Mouse (Mus musculus) gastrocnemius, adult 2 months (tissue): ENCODE data around the gene Izumo2. TPM values are rescaled to one million over a fixed set of nuclear protein-coding genes. Genes with fewer than 3 reads are reported as not detected.

Source experiments
- DNase-seq: peaks from one replicate; pipeline ENCODE4 v3.0.0; 2022
- H3K27ac ChIP-seq: fragments of 200-600 bp; 2 replicates; pipeline ENCODE4 v1.8.1; 2022; ENCODE audit warnings: mild to moderate bottlenecking
- H3K4me3 ChIP-seq: fragments of 200-600 bp; 2 replicates; pipeline ENCODE4 v1.8.1; 2022; ENCODE audit warnings: mild to moderate bottlenecking, moderate library complexity
- CTCF ChIP-seq: fragments of 200-600 bp; IDR thresholded peaks from 2 replicates; pipeline ENCODE4 v1.8.1; 2022; ENCODE audit warnings: antibody characterized with exemption, mild to moderate bottlenecking, moderate library complexity
- intact Hi-C: fragments of 180-260 bp; cut with DNase I; formaldehyde crosslinking; loops from one replicate; pipeline ENCODE4 v1.15.1; 2025
- total RNA-seq, 2 experiments: library from RNA; stranded (reverse); gene quantifications; 2 replicates each; pipeline ENCODE4 v1.2.3; 2021

Izumo2 gene
- total RNA-seq, 2 experiments from 2014 or later: not detected

DNA sequence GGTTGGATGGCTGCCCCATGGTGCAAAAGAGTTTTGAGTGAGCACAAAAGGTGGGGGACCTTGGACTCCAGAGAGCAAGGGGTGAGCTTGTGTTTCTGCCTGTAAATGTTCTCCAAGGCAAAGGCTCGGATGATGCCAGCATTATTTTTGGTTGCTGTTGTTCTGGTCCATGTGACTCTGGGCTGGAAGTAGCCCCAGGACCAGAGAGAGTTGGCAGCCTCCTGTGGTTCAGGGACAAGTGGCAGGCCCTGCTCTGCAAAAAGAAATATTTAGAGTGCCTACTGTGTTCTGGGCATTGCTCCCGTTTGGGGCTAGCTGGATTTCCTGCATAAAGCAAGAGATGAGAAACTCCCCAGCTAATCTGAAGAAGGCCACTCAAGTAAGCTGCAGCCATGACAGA lies 31.9 kb upstream of the Izumo2 start:
- no peak overlapping the region for H3K4me3 ChIP-seq
- intact Hi-C loops: no loop called here
- H3K27ac ChIP-seq: peak overlapping the region; percentile 65
- no peak for TF ChIP-seq CTCF
- peak; percentile 48 for DNase-seq

GRCm38 (mm10) chr7:44683656-44684055 lies 24.9 kb upstream of the Izumo2 start:
- intact Hi-C loops: no loop called here
- TF ChIP-seq CTCF: no peak
- no peak overlapping the region for H3K4me3 ChIP-seq
- DNase-seq: no peak
- peak overlapping the region; percentile 70 for H3K27ac ChIP-seq

GRCm38 (mm10) chr7:44685531-44686402 lies 22.8 kb upstream of the Izumo2 start:
- no peak overlapping the region for H3K4me3 ChIP-seq
- H3K27ac ChIP-seq: no peak overlapping the region
- intact Hi-C loops: no loop called here
- no peak for TF ChIP-seq CTCF
- DNase-seq: no peak

GRCm38 (mm10) chr7:44688890-44689289 lies 19.7 kb upstream of the Izumo2 start:
- TF ChIP-seq CTCF: peak; percentile 27; the same call in 1 of the 2 replicates
- H3K27ac ChIP-seq: no peak overlapping the region
- intact Hi-C loops: no loop called here
- no peak overlapping the region for H3K4me3 ChIP-seq
- DNase-seq: no peak

DNA sequence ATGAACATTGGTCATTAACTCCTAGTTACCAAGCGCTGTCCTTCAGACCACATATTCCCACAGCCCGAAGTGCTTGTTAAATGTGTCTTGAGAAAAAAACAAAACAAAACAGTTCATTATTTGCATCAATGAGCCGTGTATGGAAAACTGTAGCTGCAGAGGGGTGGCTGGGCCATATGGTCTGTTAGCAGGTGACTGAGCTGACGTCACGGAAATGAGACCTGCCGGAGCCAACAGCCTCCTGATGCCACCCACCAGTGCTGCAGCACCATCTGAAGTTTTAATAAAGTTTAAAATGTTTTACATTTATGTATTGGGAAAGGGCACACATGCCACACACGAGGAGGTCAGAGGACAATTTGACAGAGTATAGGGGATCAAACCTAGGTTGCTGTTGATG lies 19.2 kb upstream of the Izumo2 start:
- no peak for DNase-seq
- TF ChIP-seq CTCF: no peak
- intact Hi-C loops: no loop called here
- no peak overlapping the region for H3K4me3 ChIP-seq
- no peak overlapping the region for H3K27ac ChIP-seq

DNA sequence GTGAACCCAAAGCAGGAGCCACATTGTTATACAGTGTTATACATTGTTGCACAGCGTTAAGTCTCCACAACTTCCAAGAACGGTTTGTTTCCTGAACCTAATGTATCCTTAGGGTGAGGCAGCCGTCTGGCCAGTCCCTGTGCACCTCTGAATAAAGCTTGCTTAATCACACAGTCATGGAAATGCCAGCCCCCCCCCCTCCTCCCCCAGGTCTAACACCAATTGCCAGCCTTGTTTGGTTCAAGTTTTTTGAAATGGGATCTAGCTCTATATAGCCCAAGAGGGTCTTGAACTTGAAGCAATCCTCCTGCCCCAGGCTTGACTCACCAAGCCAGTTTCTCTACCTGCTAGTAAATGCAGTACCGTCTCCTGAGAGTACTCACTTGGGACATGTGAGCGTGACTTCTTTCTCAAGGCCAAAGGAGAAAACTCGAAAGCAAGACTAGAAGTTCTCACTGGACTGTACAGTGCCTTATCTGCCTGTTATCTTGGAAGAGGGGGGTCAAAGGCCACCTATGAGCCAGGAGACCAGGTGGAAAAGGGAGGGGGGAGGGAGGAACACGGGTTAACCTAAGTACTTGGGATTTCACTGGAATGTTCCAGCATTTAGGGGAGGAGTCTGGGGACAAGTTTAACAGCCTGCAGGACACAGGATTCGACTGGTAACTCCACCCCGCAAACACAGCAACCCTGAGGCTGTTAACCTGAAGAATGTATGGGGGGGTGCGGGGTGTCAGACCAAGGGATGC lies 14.9 kb upstream of the Izumo2 start:
- Histone ChIP-seq H3K4me3 (no peak overlapping the region), H3K27ac (no peak overlapping the region)
- intact Hi-C loops: no loop called here
- TF ChIP-seq CTCF: no peak
- DNase-seq: no peak

DNA sequence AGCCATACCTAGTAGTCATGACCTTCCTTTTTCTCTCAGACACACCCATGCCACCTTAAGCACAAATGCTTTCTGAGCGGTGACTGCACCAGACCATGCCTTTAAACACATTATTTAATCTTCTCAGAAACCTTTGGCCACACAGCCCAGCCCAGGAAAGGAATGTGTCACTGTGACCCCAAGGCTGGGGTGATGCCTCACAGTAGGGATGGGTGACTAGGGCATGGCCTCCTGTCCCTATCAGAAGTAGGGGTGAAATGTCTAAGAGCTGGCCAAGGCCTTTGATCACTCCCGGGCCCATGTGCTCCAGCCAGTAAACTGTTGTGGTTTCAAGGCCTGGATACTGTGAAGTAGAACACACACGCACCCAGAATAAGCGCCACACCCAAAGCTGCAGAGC lies 13.3 kb upstream of the Izumo2 start:
- H3K27ac ChIP-seq: no peak overlapping the region
- no peak for DNase-seq
- intact Hi-C loops: loop anchor here (5.0 kb wide), 1 partner anchor 38 kb away; no protein-coding TSS in a partner anchor
- TF ChIP-seq CTCF: no peak
- no peak overlapping the region for H3K4me3 ChIP-seq

DNA sequence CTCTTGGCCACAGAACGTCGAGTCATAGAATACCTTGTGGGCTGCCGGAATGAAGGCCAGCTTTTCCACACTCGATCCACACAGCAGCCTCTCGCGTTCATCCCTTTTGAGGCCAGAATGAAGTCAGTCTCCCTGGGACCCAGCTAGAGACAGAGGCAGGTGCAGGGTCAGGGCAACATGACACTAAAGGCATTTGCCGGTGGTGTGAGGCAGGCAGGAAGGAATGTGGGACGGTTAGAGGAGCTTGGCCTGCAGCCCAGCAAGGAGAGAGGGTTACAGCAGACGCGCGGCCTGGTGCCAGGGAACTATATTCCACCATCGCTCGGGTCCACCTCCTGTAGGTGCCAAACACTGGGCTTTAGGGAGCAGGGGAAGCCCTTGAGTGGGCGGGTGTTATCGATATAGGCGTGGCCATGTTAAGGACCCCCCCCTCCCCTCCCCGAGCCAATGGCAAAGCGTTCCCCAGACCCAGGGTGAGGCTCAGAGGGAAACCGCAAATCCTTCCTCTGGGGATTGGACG lies 11.3 kb upstream of the Izumo2 start:
- peak; percentile 92 for DNase-seq
- TF ChIP-seq CTCF: no peak
- Histone ChIP-seq H3K4me3 (peak overlapping the region; percentile 42), H3K27ac (peak overlapping the region; percentile 83)
- intact Hi-C loops: loop anchor here (5.0 kb wide), 1 partner anchor 40 kb away; no protein-coding TSS in a partner anchor

DNA sequence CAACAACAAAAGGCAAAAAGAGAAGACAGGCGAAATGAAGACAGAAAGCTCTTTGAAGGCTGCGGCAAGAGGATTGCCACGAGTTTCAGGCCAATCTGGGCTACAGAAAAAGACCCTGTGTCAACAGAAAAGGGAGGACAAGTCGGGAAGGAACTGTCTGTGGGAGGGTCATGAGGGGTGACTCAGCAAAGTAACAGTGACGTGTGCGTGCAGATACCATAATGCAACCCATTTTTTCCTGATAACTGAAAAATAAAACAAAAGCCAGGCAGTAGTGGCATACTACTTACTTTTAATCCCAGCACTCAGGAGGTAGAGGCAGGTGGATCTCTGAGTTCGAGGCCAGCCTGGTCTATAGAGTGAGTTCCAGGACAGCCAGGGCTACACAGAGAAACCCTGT lies 10.6 kb upstream of the Izumo2 start:
- Histone ChIP-seq H3K27ac (peak overlapping the region; percentile 83), H3K4me3 (no peak overlapping the region)
- no peak for DNase-seq
- intact Hi-C loops: loop anchor here (5.0 kb wide), 1 partner anchor 41 kb away; no protein-coding TSS in a partner anchor
- TF ChIP-seq CTCF: no peak

GRCm38 (mm10) chr7:44701921-44702320 lies 6.6 kb upstream of the Izumo2 start:
- DNase-seq: peak; percentile 31
- Histone ChIP-seq H3K27ac (no peak overlapping the region), H3K4me3 (no peak overlapping the region)
- TF ChIP-seq CTCF: peak; percentile 65
- intact Hi-C loops: loop anchor here (2.0 to 5.0 kb wide), 2 partner anchors 35 to 57 kb away; no protein-coding TSS in a partner anchor

DNA sequence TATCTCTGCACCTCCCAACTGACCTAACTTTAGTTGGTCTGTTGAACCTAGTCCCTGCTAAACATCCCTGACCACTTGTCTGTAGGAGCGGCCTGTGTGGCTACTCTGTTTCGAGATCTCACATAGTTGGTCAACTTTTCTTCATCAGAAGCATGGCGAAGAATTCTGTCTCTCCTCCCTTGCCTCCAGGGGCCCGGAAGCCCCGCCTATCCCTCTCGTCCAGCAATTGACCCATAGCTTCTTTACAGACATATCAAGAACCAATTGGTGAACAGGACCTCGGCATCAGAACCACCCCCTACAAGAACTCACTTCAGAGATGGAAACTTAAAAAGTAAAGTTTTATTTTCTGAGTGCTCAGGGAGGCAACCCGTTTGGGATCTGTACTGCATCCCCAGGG lies 5.6 kb upstream of the Izumo2 start:
- no peak for DNase-seq
- H3K27ac ChIP-seq: no peak overlapping the region
- no peak for TF ChIP-seq CTCF
- H3K4me3 ChIP-seq: no peak overlapping the region
- intact Hi-C loops: loop anchor here (2.0 to 5.0 kb wide), 2 partner anchors 36 to 58 kb away; no protein-coding TSS in a partner anchor

GRCm38 (mm10) chr7:44704363-44704762 lies 4.2 kb upstream of the Izumo2 start:
- Histone ChIP-seq H3K27ac (no peak overlapping the region), H3K4me3 (no peak overlapping the region)
- peak; percentile 32 for DNase-seq
- intact Hi-C loops: loop anchor here (5.0 kb wide), 1 partner anchor 37 kb away; no protein-coding TSS in a partner anchor
- peak; percentile 78 for TF ChIP-seq CTCF

DNA sequence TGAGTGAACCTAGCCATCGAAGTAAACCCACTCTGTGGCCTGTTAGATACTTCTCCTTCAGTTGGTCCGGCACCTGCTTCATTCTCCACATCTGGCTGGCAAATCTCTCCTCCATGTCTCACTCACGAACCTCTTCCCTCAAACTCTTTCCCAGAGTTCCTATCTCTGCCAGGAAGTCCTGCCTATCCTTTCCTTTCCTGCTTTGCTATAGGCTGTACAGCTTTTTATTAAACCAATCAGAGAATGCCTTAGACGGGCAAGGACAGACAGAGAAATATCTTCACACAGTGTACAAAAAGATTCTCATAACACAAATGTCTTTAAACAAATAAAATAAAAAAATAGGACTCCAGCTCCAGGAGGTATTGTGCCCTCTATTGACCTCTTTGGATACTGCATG lies 3.5 kb upstream of the Izumo2 start:
- no peak for TF ChIP-seq CTCF
- no peak for DNase-seq
- no peak overlapping the region for H3K4me3 ChIP-seq
- intact Hi-C loops: no loop called here
- H3K27ac ChIP-seq: no peak overlapping the region
